Mouse (Mus musculus) limb, embryonic 10.5 days (tissue): ENCODE measurements at regions not wholly inside any gene's neighbourhood (a gene's known extent, or its start where the extent isn't known, plus 50 kb on each side); places are given as distances from the start of the nearest gene placed in this dataset.

Experiments used
- DNase-seq: peaks from one replicate; pipeline ENCODE4 v3.0.0-alpha.2; 2017; ENCODE audit warnings: low spot score
- H3K27ac ChIP-seq: fragments of 300-500 bp; sonication (generic); 2 replicates; pipeline ENCODE4 v1.5.1; 2016; ENCODE audit warnings: mild to moderate bottlenecking
- H3K27me3 ChIP-seq: fragments of 300-500 bp; sonication (generic); 2 replicates; pipeline ENCODE4 v1.6.1; 2016; ENCODE audit warnings: low read depth, mild to moderate bottlenecking; ENCODE audit not compliant: poor library complexity, severe bottlenecking
- H3K36me3 ChIP-seq: fragments of 300-500 bp; sonication (generic); 2 replicates; pipeline ENCODE4 v1.6.1; 2016; ENCODE audit warnings: mild to moderate bottlenecking, moderate library complexity
- H3K4me1 ChIP-seq: fragments of 300-500 bp; sonication (generic); 2 replicates; pipeline ENCODE4 v1.6.1; 2016
- H3K4me3 ChIP-seq: fragments of 300-500 bp; sonication (generic); 2 replicates; pipeline ENCODE4 v1.5.1; 2016; ENCODE audit warnings: mild to moderate bottlenecking, moderate library complexity
- H3K9me3 ChIP-seq: fragments of 300-500 bp; sonication (generic); replicated peaks from 2 replicates; pipeline ENCODE4 v1.6.1; 2016; ENCODE audit warnings: mild to moderate bottlenecking
- WGBS: fragments of 180-500 bp; shearing (Covaris S2); methylation state at CpG from one replicate; pipeline ENCODE4 v1.1.7; 2016; 5-methylcytosine and 5-hydroxymethylcytosine counted together

DNA sequence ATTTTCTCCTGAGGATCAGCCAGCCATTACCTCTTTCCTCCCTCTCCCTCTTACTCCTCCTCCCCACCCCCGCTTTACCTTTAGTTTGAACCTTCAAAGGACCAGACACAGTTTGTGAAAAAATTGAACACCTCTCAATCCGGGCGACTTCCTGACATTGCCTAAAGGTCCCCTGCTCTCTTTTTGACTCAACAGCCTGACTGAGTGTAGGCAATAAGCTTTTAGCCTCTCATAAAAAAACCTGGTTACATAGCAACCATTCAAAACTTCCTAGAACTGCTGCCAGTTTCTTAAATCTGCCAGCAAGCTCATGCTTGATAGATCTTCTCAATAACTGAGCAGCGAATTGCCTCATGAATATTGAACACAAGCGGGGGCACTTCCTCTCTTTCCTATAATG is 71.7 kb downstream of the Zfp945 start:
- Histone ChIP-seq H3K36me3 (peaks cover 10% of the 10 kb centered on the region; the same call in 1 of the 2 replicates), H3K4me1 (no peaks in the 10 kb centered on the region), H3K9me3 (peaks cover 3% of the 10 kb centered on the region; the same call in 1 of the 2 replicates), H3K27ac (no peak overlapping the region), H3K27me3 (no peaks in the 10 kb centered on the region), H3K4me3 (no peak overlapping the region)
- DNase-seq = no peak
- 76% methylated on average over 5 of the region's 5 CpGs for WGBS

DNA sequence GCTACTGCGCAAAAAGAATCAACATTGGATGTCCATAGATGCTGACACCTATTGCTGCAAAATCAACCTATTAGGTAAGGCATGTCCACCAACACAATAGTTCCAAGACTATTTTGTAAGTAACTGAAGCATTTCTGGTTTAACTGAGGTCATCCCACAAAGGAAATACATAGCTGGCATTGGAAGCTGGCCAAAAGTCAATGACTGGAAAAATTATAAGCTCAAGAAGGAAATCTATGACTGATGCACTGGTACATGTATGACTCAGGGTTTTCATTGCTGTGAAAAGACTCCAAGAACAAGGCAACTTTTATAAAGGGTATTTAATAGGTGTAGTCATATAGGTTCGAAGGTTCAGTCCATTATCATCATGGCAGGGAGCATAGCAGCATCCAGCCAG is 82.5 kb downstream of the Zfp945 start:
- Histone ChIP-seq H3K4me1 (no peaks in the 10 kb centered on the region), H3K36me3 (peaks cover 30% of the 10 kb centered on the region), H3K9me3 (no peaks in the 10 kb centered on the region), H3K27me3 (no peaks in the 10 kb centered on the region), H3K4me3 (no peak overlapping the region), H3K27ac (no peak overlapping the region)
- 95% methylated on average over 2 of the region's 2 CpGs for WGBS
- no peak for DNase-seq

DNA sequence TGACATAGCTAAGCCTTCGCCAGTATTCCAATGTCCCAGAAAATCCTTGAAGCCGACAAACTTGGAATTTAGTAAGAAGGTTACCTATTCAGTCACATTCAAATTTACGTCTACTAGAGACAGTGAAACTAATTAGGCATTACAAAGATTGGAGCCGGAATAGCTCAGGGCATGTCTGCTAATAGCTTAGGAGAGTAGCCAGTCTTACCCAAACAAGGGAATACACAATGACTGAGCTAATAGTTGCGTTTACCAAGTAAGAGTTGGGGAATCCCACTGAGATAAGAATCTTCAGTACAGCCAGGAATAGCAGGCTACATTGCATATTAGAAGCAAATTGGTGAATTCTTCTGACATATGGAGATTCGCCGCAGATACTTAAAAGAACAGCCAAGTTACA is 121.2 kb downstream of the Zfp945 start:
- Histone ChIP-seq H3K36me3 (no peaks in the 10 kb centered on the region), H3K9me3 (no peaks in the 10 kb centered on the region), H3K4me3 (no peak overlapping the region), H3K4me1 (no peaks in the 10 kb centered on the region), H3K27me3 (no peaks in the 10 kb centered on the region), H3K27ac (no peak overlapping the region)
- DNase-seq = no peak
- 61% methylated on average over 7 of the region's 7 CpGs for WGBS

DNA sequence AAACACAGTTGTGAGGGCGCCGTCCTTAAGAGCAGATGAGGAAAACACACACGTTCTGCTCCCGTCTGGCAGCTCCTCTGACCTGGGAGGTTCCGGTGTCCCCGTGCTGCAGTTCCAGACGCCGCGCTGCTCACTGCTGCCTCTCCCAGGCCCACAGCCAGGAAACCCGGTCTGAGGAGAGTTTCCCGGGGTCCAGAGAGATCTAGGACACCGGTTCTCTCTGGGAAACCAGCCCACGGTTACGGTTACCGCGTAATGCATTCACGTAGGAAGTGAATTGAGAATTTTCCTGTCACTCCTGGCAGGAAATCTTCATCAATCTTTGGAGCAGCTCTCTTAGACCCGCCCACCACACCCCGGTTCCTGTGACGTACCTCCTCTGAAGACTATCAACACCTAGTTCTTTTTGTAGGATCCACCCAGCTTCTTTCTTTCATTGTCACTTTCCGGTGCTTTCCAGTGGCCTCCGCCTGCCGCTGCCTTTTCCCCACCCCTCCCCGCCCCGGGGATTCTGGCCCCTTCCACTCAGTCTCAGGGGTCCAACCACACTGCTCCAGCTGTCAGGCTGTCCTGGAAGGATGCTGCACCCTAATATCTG is 127.3 kb downstream of the Zfp945 start:
- H3K9me3 ChIP-seq = no peaks in the 10 kb centered on the region; the same call in 1 of the 2 replicates
- peaks cover 21% of the 10 kb centered on the region for H3K36me3 ChIP-seq
- no peaks in the 10 kb centered on the region for H3K27me3 ChIP-seq
- H3K4me3 ChIP-seq = peak overlapping the region; percentile 65
- WGBS = under 1% methylated on average over 25 of the region's 25 CpGs
- H3K27ac ChIP-seq = peak overlapping the region; percentile 88
- peak; percentile 76 for DNase-seq
- peaks cover 7% of the 10 kb centered on the region for H3K4me1 ChIP-seq

DNA sequence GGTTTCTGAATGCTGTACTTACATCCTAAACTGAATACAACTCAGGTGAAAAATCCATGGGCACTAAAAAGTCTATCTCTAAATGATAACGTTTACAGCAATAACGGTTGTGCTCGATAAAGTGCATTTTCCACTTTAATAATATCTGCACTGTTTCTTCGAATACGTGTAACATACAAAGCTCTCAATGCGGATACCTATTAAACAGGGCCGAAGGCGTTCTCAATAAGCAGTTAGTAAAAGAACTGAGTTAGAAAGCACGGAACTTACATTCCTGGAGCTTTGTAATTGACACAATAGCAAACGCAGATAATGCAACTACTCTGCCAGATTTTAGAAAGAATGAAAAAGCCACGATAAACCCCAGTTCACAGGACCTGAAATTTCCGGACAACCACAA is 127.8 kb downstream of the Zfp945 start:
- no peak for DNase-seq
- WGBS = 16% methylated on average over 12 of the region's 12 CpGs
- Histone ChIP-seq H3K36me3 (peaks cover 21% of the 10 kb centered on the region), H3K27me3 (no peaks in the 10 kb centered on the region), H3K4me3 (peak overlapping the region; percentile 65), H3K9me3 (no peaks in the 10 kb centered on the region; the same call in 1 of the 2 replicates), H3K4me1 (peaks cover 7% of the 10 kb centered on the region), H3K27ac (peak overlapping the region; percentile 88)

DNA sequence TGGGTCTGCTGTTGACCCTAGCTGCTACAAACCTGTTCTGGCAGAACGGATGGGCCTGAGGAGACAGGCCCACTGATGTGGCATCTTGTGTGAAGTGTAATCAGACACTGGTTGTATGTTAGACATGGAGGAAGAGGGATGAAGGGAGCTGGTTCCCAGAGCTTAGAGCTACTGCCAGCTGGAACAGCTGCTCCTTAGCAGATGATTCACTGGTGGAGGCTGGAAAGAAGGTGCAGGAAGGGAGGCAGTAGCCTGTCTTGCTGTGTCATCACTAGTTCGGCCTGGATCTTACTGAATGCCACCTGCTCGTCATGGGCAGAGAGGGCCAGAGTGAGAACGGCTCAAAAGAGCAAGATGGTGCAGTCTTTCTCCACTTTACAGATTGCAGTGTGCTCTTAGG is 130.6 kb downstream of the Zfp945 start:
- no peak overlapping the region for H3K27ac ChIP-seq
- peaks cover 26% of the 10 kb centered on the region for H3K36me3 ChIP-seq
- H3K9me3 ChIP-seq = peaks cover 1% of the 10 kb centered on the region; the same call in 1 of the 2 replicates
- no peak overlapping the region for H3K4me3 ChIP-seq
- 93% methylated on average over 4 of the region's 4 CpGs for WGBS
- H3K27me3 ChIP-seq = no peaks in the 10 kb centered on the region
- H3K4me1 ChIP-seq = peaks cover 7% of the 10 kb centered on the region
- DNase-seq = no peak
